Mouse (Mus musculus): ENCODE results near the gene Tarm1.

Gene Tarm1

GRCm38 (mm10) chr7:3440526-3440925 is 61.9 kb downstream of the Tarm1 start:
- no peak for DNase-seq (ENCODE audit: low read depth)

DNA sequence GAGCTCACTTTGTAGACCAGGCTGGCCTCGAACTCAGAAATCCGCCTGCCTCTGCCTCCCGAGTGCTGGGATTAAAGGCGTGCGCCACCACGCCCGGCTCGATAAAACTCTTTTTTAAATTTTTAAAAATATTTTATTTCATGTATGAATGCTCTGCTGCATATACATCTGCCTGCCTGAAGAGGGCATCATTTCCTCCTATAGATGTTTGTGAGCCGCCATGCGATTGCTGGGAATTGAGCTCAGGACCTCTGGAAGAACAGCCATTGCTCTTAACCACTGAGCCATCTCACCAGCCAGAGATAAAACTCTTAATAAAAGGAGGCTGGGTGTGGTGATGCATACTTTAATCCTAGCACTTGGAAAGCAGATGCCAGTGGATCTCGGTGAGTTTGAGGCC is 62.4 kb downstream of the Tarm1 start:
- no peak for DNase-seq (ENCODE audit: low read depth)

DNA sequence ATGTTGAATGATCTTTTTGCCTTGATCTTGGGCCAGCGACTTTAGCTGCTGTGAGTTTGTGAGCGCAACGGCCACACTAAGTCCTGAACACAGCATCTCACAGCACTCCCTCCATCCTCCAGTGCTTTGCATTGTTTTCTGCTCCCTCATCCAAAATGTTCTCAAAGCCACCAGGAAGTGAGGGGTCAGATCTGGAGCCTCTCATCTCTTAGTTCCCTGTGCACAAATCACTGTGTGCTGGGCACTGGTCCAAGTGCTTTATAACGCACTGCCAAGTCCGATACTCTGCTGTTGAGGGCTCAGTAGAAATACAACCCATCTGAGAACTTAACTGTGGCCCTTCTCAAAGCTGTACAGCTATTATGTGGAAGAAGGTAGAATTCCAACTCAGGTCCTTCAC is 64.5 kb downstream of the Tarm1 start:
- DNase-seq (ENCODE audit: low read depth) = no peak
